Mouse (Mus musculus) Patski (cell line): ENCODE data around the gene Egflam. TPM values are rescaled to one million over a fixed set of nuclear protein-coding genes. Genes with fewer than 3 reads are reported as not detected.
A peak's percentile ranks its signal among the peaks of the same experiment; 100 is the strongest.

Experiments
- ATAC-seq: fragments of 100-300 bp; one replicate; pipeline ENCODE4 v1.8.0; 2021
- CTCF ChIA-PET: fragments of 350-600 bp; sonication (Branson Sonifier 250); formaldehyde crosslinking; loops from one replicate; lab custom pipeline; 2022; ENCODE audit warnings: inconsistent platforms; lab: Charles Lee
- POLR2A ChIA-PET: fragments of 350-600 bp; sonication (Branson Sonifier 250); formaldehyde crosslinking; loops from one replicate; lab custom pipeline; 2022; ENCODE audit warnings: antibody characterized with exemption, inconsistent platforms; lab: Charles Lee
- DNase-seq: peaks from one replicate; pipeline ENCODE4 v3.0.0-alpha.2; 2011; ENCODE audit warnings: low read depth, low spot score
- H3K27me3 ChIP-seq: fragments of 371-371 bp; one replicate; pipeline ENCODE4 v1.5.1; 2021
- CTCF ChIP-seq: fragments of 100-300 bp; IDR thresholded peaks from one replicate; pipeline ENCODE4 v1.5.1; 2021
- in situ Hi-C: fragments of 300-500 bp; cut with MboI; formaldehyde crosslinking; loops from 3 replicates; pipeline ENCODE4 v1.11.1; 2018; ENCODE audit warnings: low pct_unique_long_range_greater_than_20kb, mixed read lengths
- polyA plus RNA-seq: library from polyadenylated mRNA; unstranded; gene quantifications from one replicate; pipeline ENCODE4 v1.2.3, GENCODE M21; 2021

Gene Egflam
- polyA plus RNA-seq, 1 experiment from 2014 or later = 0.06 TPM

DNA sequence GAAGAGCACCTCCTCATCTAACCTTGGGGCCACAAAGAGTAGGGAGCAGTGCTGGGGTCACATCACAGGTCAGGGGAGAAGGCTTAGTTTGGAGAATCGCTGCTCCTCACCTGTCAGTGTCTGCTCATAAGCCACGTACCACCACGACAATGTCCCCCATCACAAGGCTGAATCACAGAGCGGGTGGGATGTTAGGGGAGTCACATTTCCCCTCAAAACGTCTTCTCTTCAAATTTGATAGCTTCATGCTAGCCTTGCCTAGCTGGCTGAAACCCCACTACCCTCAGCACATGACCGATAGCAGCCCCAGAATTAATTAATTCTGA, 181.0 kb downstream of the Egflam start:
- CTCF ChIA-PET = interaction anchor here (1.2 to 1.7 kb wide), 2 partner anchors 10 to 93 kb away, joined by 3 to 9 read pairs; no protein-coding TSS in a partner anchor

GRCm38 (mm10) chr15:7216581-7217272, 181.5 kb downstream of the Egflam start:
- in situ Hi-C loops = loop anchor here (5.0 kb wide), 1 partner anchor 84 kb away; no protein-coding TSS in a partner anchor
- ATAC-seq = peak; percentile 48
- ChIA-PET CTCF (interaction anchor here (0.9 to 1.7 kb wide), 4 partner anchors 10 to 307 kb away, joined by 3 to 9 read pairs (median 4); no protein-coding TSS in a partner anchor), POLR2A (interaction anchor here (0.6 kb wide), 1 partner anchor 237 kb away, joined by 3 read pairs; no protein-coding TSS in a partner anchor)
- no peaks in the 10 kb centered on the region for H3K27me3 ChIP-seq
- DNase-seq = no peak
- no peak for TF ChIP-seq CTCF

More for the DNA sequence above, 181.0 kb downstream of the Egflam start:
- ATAC-seq (no peak), DNase-seq (no peak)
- in situ Hi-C loops = loop anchor here (5.0 kb wide), 1 partner anchor 85 kb away; no protein-coding TSS in a partner anchor
- no peaks in the 10 kb centered on the region for H3K27me3 ChIP-seq
- POLR2A ChIA-PET = no interaction called here
- TF ChIP-seq CTCF = no peak

DNA sequence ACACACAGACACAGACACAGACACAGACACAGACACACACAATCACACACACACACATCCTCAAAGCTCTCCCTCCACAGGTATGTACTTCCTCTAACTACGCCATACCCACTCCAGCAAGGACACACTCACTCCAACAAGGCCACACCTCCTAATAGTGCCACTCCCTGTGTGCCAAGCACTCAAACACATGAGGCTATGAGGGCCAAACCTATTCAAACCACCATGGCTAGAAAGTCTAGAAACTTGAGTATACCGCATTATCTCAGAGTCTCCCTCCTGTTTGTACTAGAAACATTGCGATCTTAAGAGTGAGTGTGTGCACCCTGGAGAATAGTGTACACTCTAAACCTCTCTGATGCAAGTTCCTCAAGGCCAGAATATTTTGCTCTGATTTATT, 182.3 kb downstream of the Egflam start:
- in situ Hi-C loops = loop anchor here (5.0 kb wide), 1 partner anchor 84 kb away; no protein-coding TSS in a partner anchor
- CTCF ChIA-PET = interaction anchor here (0.9 to 1.5 kb wide), 3 partner anchors 20 to 307 kb away, joined by 3 to 4 read pairs (median 4); no protein-coding TSS in a partner anchor
- DNase-seq (no peak), ATAC-seq (no peak)
- POLR2A ChIA-PET = no interaction called here
- no peaks in the 10 kb centered on the region for H3K27me3 ChIP-seq
- TF ChIP-seq CTCF = no peak

DNA sequence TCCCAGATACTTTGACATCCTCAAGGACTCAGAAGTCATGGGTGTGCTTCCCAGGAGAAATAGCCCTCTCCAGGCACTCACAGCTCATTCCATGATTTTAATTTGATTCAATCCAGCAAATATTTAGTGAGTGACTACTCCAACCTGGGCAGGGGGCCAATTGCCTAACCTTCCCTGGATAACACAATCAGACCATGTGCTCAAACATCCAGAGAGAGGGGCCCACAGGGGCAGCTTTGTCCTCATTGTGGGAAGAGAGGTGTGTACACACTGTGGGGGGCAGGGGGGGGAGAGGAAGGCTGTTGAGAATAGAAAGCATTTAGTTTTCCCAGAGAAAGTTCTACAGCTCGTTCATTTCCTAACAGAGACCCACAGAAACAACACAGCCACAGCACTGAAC, 184.5 kb downstream of the Egflam start:
- ATAC-seq (peak; percentile 35), DNase-seq (no peak)
- no peak for TF ChIP-seq CTCF
- CTCF ChIA-PET = no interaction called here
- H3K27me3 ChIP-seq = no peaks in the 10 kb centered on the region
- POLR2A ChIA-PET = interaction anchor here (0.7 kb wide), 1 partner anchor 67 kb away, joined by 3 read pairs; no protein-coding TSS in a partner anchor
- in situ Hi-C loops = no loop called here

DNA sequence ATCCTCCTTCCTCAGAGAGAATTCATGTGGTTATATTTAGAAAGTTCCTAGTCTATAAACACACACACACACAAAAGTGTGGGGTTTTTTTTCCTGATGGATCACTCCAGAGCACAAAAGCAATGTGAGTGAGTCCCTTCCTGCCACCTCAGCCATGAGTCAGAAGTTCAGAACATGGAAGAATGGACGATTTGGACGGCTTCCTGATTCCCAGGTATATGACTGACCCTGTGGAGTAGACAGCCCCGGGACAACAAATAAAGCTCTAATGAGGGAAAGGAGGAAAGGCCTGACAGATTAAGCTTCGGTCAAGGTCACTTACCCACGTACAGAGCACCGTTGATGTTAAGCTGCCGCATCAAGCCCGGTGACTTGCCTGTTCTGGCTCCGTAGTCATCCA, 190.0 kb downstream of the Egflam start:
- ChIA-PET POLR2A (no interaction called here), CTCF (no interaction called here)
- ATAC-seq = peak; percentile 87
- no peak for TF ChIP-seq CTCF
- no peaks in the 10 kb centered on the region for H3K27me3 ChIP-seq
- DNase-seq = peak; percentile 90
- in situ Hi-C loops = no loop called here

DNA sequence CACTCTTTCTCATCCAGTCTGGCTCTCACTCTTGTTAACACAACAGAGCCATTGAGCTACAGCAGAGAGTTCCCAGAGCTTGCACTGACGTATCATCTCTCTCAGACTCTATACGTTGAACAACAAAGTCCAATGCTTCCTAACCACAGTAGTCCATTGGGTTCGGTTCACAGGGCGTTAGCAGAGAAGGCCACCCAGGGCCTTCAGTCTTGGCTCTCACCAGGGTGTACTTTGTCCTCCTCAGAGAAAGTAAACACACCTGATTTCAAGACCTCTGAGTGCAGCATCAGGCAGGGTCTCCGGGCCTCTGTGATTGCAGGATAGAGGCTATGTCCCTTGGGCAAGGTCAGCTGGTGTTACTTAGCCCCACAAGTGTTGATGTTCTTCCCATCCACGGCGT, 190.9 kb downstream of the Egflam start:
- ChIA-PET CTCF (no interaction called here), POLR2A (no interaction called here)
- no peak for TF ChIP-seq CTCF
- ATAC-seq = no peak
- in situ Hi-C loops = no loop called here
- no peaks in the 10 kb centered on the region for H3K27me3 ChIP-seq
- DNase-seq = no peak

DNA sequence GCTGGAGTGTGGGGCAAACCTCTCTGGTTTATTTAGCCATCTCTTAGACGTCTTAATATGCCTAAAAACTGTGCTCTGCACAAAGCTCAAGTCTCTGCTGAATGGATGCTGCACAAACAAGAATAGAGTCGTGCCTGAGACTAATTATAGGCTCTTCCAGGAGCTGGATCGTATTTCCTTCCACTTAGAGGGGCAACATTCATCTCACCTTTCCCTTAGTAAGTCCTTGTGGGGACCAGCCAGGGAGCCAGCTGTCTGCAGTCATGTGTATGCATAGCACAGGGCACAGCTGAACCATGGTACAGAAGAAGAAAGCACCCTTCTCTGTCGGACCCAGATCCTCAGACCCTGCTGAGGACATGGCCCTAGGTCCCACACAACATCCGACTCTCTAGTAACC, 192.1 kb downstream of the Egflam start:
- ChIA-PET POLR2A (no interaction called here), CTCF (no interaction called here)
- in situ Hi-C loops = no loop called here
- no peak for TF ChIP-seq CTCF
- no peak for ATAC-seq
- no peaks in the 10 kb centered on the region for H3K27me3 ChIP-seq
- DNase-seq = no peak

GRCm38 (mm10) chr15:7204917-7205316, 193.3 kb downstream of the Egflam start:
- in situ Hi-C loops = no loop called here
- no peak for ATAC-seq
- POLR2A ChIA-PET = no interaction called here
- no peaks in the 10 kb centered on the region for H3K27me3 ChIP-seq
- CTCF ChIA-PET = no interaction called here
- no peak for TF ChIP-seq CTCF
- no peak for DNase-seq

DNA sequence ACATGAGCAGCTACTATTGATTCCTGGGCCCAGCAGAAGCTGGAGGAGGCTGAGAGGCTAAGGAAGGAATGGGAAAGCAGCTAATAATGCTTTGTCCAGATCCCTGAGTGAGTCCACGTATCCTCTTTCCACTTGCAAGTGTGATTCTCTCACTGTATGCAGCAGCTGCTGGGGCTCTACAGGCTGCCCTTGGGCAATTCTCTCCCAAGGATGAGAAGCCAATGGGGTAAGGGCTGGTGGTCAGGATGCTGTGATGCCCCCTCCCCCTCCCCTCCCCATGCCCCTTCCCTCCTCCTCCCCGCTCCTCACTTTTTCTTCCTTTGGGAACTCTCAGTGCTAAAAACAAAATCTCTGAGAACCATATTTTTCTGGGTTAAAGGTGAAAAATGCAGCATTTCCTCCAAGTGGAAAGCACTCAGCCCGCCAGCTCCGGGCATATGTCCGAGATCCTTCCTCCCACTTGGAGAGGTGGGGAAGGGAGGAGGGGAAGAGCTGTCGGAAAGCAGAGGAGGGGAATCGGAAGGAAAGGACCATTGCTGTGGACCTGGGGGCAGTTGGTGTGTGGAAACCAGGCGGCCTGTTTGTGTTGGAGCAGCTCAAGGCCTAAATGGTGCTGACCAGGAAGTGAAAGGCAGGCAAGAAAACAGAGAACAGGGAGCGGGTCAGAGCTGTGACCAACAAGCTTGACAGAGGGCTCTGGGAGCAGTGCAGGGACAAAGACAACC, 194.4 kb downstream of the Egflam start:
- H3K27me3 ChIP-seq = no peaks in the 10 kb centered on the region
- DNase-seq (no peak), ATAC-seq (no peak)
- POLR2A ChIA-PET = no interaction called here
- in situ Hi-C loops = no loop called here
- no peak for TF ChIP-seq CTCF
- CTCF ChIA-PET = interaction anchor here (1.0 to 2.4 kb wide), 3 partner anchors 11 to 27 kb away, joined by 3 to 7 read pairs (median 4); no protein-coding TSS in a partner anchor

DNA sequence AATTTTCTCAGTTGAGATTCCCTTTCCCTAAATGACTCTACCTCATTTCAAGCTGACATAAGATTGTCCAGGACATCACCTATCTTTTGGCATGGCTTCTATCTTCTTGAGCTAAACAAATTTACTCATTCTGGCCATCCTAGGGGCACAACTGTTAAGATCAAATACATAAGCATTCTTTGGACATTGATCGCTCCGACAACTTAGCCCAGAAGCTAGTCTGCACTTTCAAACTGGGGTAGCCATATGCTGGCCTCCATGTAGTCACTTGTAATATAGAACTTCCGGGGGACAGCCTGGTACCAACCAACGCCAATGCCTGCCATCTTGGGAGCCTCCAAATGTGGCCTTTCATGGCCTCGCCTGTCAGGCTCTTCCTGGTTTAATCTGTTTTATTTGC, 195.2 kb downstream of the Egflam start:
- TF ChIP-seq CTCF = no peak
- in situ Hi-C loops = no loop called here
- ATAC-seq (no peak), DNase-seq (no peak)
- ChIA-PET CTCF (interaction anchor here (1.0 to 2.4 kb wide), 3 partner anchors 10 to 27 kb away, joined by 3 to 7 read pairs (median 4); no protein-coding TSS in a partner anchor), POLR2A (interaction anchor here (0.6 kb wide), 1 partner anchor 24 kb away, joined by 3 read pairs; no protein-coding TSS in a partner anchor)
- no peaks in the 10 kb centered on the region for H3K27me3 ChIP-seq
